Mouse (Mus musculus) CH12.LX (cell line): ENCODE results near the gene Pde8b.

Experiments used
- CTCF ChIP-seq, 2 experiments: IDR thresholded peaks in 1 of 2; conservative IDR thresholded peaks in 1 of 2; 2 replicates each; pipeline ENCODE4 v1.5.1; 2011 to 2012; ENCODE audit warnings: low read depth in 2 of 2, low read length in 2 of 2, improper control_type of control experiment in 1 of 2, inconsistent platforms in 1 of 2, mild to moderate bottlenecking in 1 of 2, moderate library complexity in 1 of 2
- HCFC1 ChIP-seq: IDR thresholded peaks from 2 replicates; pipeline ENCODE4 v1.6.1; 2012; ENCODE audit warnings: low read depth, mild to moderate bottlenecking, inconsistent platforms, low read length, improper control_type of control experiment
- POLR2A ChIP-seq: IDR thresholded peaks from 2 replicates; pipeline ENCODE4 v1.6.1; 2011; ENCODE audit warnings: low read depth, mild to moderate bottlenecking, improper control_type of control experiment, low read length
- RCOR1 ChIP-seq: conservative IDR thresholded peaks from 2 replicates; pipeline ENCODE4 v1.6.1; 2012; ENCODE audit warnings: low read depth, mild to moderate bottlenecking, inconsistent platforms, low read length, improper control_type of control experiment
- USF1 ChIP-seq: IDR thresholded peaks from 2 replicates; pipeline ENCODE4 v1.6.1; 2014; ENCODE audit warnings: low read depth, mild to moderate bottlenecking, inconsistent platforms, low read length, improper control_type of control experiment

DNA sequence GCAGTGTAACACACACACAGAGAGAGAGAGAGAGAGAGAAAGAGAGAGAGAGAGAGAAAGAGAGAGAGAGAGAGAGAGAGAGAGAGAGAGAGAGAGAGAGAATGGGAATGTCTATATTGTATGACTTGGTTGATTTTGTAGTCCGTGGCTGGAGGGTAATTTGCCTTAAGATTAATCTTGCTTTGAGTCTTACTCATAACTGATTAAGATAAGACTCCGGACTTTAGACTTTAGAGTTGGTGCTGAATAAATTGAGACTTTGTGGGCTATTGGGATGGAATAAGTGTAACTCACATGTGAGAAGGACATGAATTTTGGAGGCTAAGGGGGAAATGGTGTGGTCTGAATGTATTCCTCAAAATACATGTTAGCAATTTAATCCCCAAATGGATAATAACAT lies 7.1 kb downstream of the Pde8b start:
- TF ChIP-seq POLR2A (no peak), USF1 (no peak), HCFC1 (no peak), RCOR1 (no peak), CTCF (conservative IDR thresholded peaks at IDR 0.05 in 1 of 2, IDR thresholded peaks at IDR 0.05 in 1 of 2; ENCODE audit: low read depth in 2 of 2, low read length in 2 of 2) (no peak)
